Mouse (Mus musculus) forebrain, embryonic 13.5 days (tissue): ENCODE results near the gene Twf2. TPM values are rescaled to one million over a fixed set of nuclear protein-coding genes. Genes with fewer than 3 reads are reported as not detected.

Experiments used
- ATAC-seq: fragments of 200-750 bp; cut with Nextera tagmentation; 2 replicates; pipeline ENCODE4 v1.8.0; 2017
- H3K27ac ChIP-seq: fragments of 300-500 bp; sonication (generic); 2 replicates; pipeline ENCODE4 v1.5.1; 2015; ENCODE audit warnings: inconsistent platforms, mild to moderate bottlenecking, moderate library complexity
- H3K27me3 ChIP-seq: fragments of 300-500 bp; sonication (generic); 2 replicates; pipeline ENCODE4 v1.6.1; 2015; ENCODE audit warnings: mild to moderate bottlenecking, inconsistent platforms
- H3K36me3 ChIP-seq: fragments of 300-500 bp; sonication (generic); 2 replicates; pipeline ENCODE4 v1.6.1; 2015; ENCODE audit warnings: mild to moderate bottlenecking, inconsistent platforms; ENCODE audit not compliant: poor library complexity, severe bottlenecking
- H3K4me1 ChIP-seq: fragments of 300-500 bp; sonication (generic); 2 replicates; pipeline ENCODE4 v1.6.1; 2015; ENCODE audit warnings: inconsistent platforms
- H3K4me2 ChIP-seq: fragments of 300-500 bp; sonication (generic); 2 replicates; pipeline ENCODE4 v1.6.1; 2015; ENCODE audit warnings: inconsistent platforms, mild to moderate bottlenecking, moderate library complexity
- H3K4me3 ChIP-seq: fragments of 300-500 bp; sonication (generic); 2 replicates; pipeline ENCODE4 v1.5.1; 2015; ENCODE audit warnings: mild to moderate bottlenecking, inconsistent platforms
- H3K9ac ChIP-seq: fragments of 300-500 bp; sonication (generic); 2 replicates; pipeline ENCODE4 v1.6.1; 2015; ENCODE audit warnings: mild to moderate bottlenecking, inconsistent platforms
- H3K9me3 ChIP-seq: fragments of 300-500 bp; sonication (generic); replicated peaks from 2 replicates; pipeline ENCODE4 v1.6.1; 2016; ENCODE audit warnings: inconsistent platforms
- WGBS: fragments of 180-500 bp; shearing (Covaris S2); methylation state at CpG from one replicate; pipeline ENCODE4 v1.1.7; 2015; 5-methylcytosine and 5-hydroxymethylcytosine counted together
- polyA plus RNA-seq: library from polyadenylated mRNA; unstranded; fragments of >200 nt; fragmentation: Nextera tagmentation; extraction: Ambion mirVana; gene quantifications from 2 replicates; pipeline ENCODE4 v1.2.1, GENCODE M21; 2015

The Twf2 gene
- polyA plus RNA-seq, 1 experiment from 2014 or later: 48.0 TPM

- H3K36me3 ChIP-seq: peaks cover 99% of the 10 kb centered on the region
- no peaks in the 10 kb centered on the region for H3K27me3 ChIP-seq
- no peaks in the 10 kb centered on the region for H3K4me1 ChIP-seq
- H3K9ac ChIP-seq: no peak overlapping the region
- H3K9me3 ChIP-seq: no peaks in the 10 kb centered on the region
- no peak for ATAC-seq
- no peak overlapping the region for H3K4me2 ChIP-seq
- H3K4me3 ChIP-seq: no peak overlapping the region
- 94% methylated on average over 5 of the region's 5 CpGs for WGBS
- H3K27ac ChIP-seq: no peak overlapping the region
Measured at GRCm38 (mm10) chr9:106183996-106184395, 18.9 kb upstream of the Twf2 start.

GRCm38 (mm10) chr9:106191355-106191754 lies 11.6 kb upstream of the Twf2 start:
- H3K9ac ChIP-seq: no peak overlapping the region
- H3K4me1 ChIP-seq: peaks cover 7% of the 10 kb centered on the region; the same call in 1 of the 2 replicates
- no peak for ATAC-seq
- H3K9me3 ChIP-seq: no peaks in the 10 kb centered on the region
- H3K4me3 ChIP-seq: no peak overlapping the region
- peaks cover 83% of the 10 kb centered on the region for H3K36me3 ChIP-seq
- H3K27me3 ChIP-seq: no peaks in the 10 kb centered on the region
- WGBS: 89% methylated on average over 1 of the region's 1 CpGs
- H3K27ac ChIP-seq: no peak overlapping the region
- no peak overlapping the region for H3K4me2 ChIP-seq

GRCm38 (mm10) chr9:106192024-106192423 lies 10.9 kb upstream of the Twf2 start:
- no peak overlapping the region for H3K4me2 ChIP-seq
- no peaks in the 10 kb centered on the region for H3K27me3 ChIP-seq
- H3K9ac ChIP-seq: no peak overlapping the region
- peaks cover 76% of the 10 kb centered on the region for H3K36me3 ChIP-seq
- ATAC-seq: no peak
- H3K4me3 ChIP-seq: no peak overlapping the region
- 93% methylated on average over 8 of the region's 8 CpGs for WGBS
- peaks cover 7% of the 10 kb centered on the region; the same call in 1 of the 2 replicates for H3K4me1 ChIP-seq
- H3K9me3 ChIP-seq: no peaks in the 10 kb centered on the region
- H3K27ac ChIP-seq: no peak overlapping the region

- Histone ChIP-seq H3K9me3 (no peaks in the 10 kb centered on the region), H3K4me3 (no peak overlapping the region), H3K9ac (no peak overlapping the region), H3K4me1 (peaks cover 11% of the 10 kb centered on the region; the same call in 1 of the 2 replicates), H3K27ac (no peak overlapping the region), H3K36me3 (peaks cover 66% of the 10 kb centered on the region), H3K27me3 (no peaks in the 10 kb centered on the region), H3K4me2 (no peak overlapping the region)
- 89% methylated on average over 1 of the region's 1 CpGs for WGBS
- no peak for ATAC-seq
Measured at GRCm38 (mm10) chr9:106192998-106193397, 9.9 kb upstream of the Twf2 start.

GRCm38 (mm10) chr9:106193930-106194807 lies 8.7 kb upstream of the Twf2 start:
- no peak for ATAC-seq
- Histone ChIP-seq H3K9ac (no peak overlapping the region), H3K4me3 (no peak overlapping the region), H3K36me3 (peaks cover 55% of the 10 kb centered on the region), H3K27ac (no peak overlapping the region), H3K4me2 (no peak overlapping the region), H3K4me1 (peaks cover 22% of the 10 kb centered on the region), H3K27me3 (no peaks in the 10 kb centered on the region), H3K9me3 (no peaks in the 10 kb centered on the region)
- 93% methylated on average over 8 of the region's 8 CpGs for WGBS

- Histone ChIP-seq H3K27me3 (0 out of 2 replicates have a peak, but pooled peaks cover 12% of the 10 kb centered on the region), H3K4me3 (no peak overlapping the region), H3K4me1 (peaks cover 27% of the 10 kb centered on the region), H3K27ac (0 out of 2 replicates have a peak overlapping the region, but pooled peaks have one; percentile 0), H3K9me3 (no peaks in the 10 kb centered on the region), H3K36me3 (peaks cover 39% of the 10 kb centered on the region), H3K4me2 (no peak overlapping the region), H3K9ac (no peak overlapping the region)
- WGBS: 80% methylated on average over 8 of the region's 8 CpGs
- ATAC-seq: no peak
Measured at GRCm38 (mm10) chr9:106195693-106196092, 7.2 kb upstream of the Twf2 start.

GRCm38 (mm10) chr9:106197081-106197713 lies 5.7 kb upstream of the Twf2 start:
- Histone ChIP-seq H3K4me3 (no peak overlapping the region), H3K27ac (no peak overlapping the region), H3K4me2 (no peak overlapping the region), H3K27me3 (0 out of 2 replicates have a peak, but pooled peaks cover 12% of the 10 kb centered on the region), H3K9me3 (no peaks in the 10 kb centered on the region), H3K36me3 (peaks cover 25% of the 10 kb centered on the region), H3K4me1 (peaks cover 29% of the 10 kb centered on the region), H3K9ac (no peak overlapping the region)
- ATAC-seq: no peak
- 89% methylated on average over 3 of the region's 3 CpGs for WGBS

- Histone ChIP-seq H3K4me1 (peaks cover 31% of the 10 kb centered on the region), H3K36me3 (peaks cover 20% of the 10 kb centered on the region), H3K4me2 (no peak overlapping the region), H3K27ac (no peak overlapping the region), H3K9ac (no peak overlapping the region), H3K27me3 (0 out of 2 replicates have a peak, but pooled peaks cover 12% of the 10 kb centered on the region), H3K9me3 (no peaks in the 10 kb centered on the region), H3K4me3 (no peak overlapping the region)
- 94% methylated on average over 9 of the region's 9 CpGs for WGBS
- ATAC-seq: no peak
Measured at GRCm38 (mm10) chr9:106197732-106198131, 5.2 kb upstream of the Twf2 start.

- no peaks in the 10 kb centered on the region for H3K9me3 ChIP-seq
- no peak overlapping the region; the same call in 1 of the 2 replicates for H3K27ac ChIP-seq
- peak overlapping the region; percentile 69 for H3K4me2 ChIP-seq
- peaks cover 40% of the 10 kb centered on the region for H3K4me1 ChIP-seq
- 0 out of 2 replicates have a peak, but pooled peaks cover 12% of the 10 kb centered on the region for H3K27me3 ChIP-seq
- WGBS: 1% methylated on average over 43 of the region's 51 CpGs
- H3K36me3 ChIP-seq: peaks cover 9% of the 10 kb centered on the region; the same call in 1 of the 2 replicates
- peak overlapping the region; percentile 55 for H3K4me3 ChIP-seq
- ATAC-seq: peak; percentile 39
- H3K9ac ChIP-seq: peak overlapping the region; percentile 77
Measured at GRCm38 (mm10) chr9:106198962-106199458, 3.9 kb upstream of the Twf2 start.

- Histone ChIP-seq H3K27ac (no peak within 1 kb of the TSS; the same call in 1 of the 2 replicates), H3K9me3 (no peaks in the 10 kb centered on the region), H3K36me3 (peaks cover 8% of the 10 kb centered on the region; the same call in 1 of the 2 replicates), H3K9ac (peak within 1 kb of the TSS; percentile 77), H3K4me2 (peak within 1 kb of the TSS; percentile 69), H3K4me1 (peaks cover 47% of the 10 kb centered on the region), H3K27me3 (0 out of 2 replicates have a peak, but pooled peaks cover 12% of the 10 kb centered on the region), H3K4me3 (peak within 1 kb of the TSS; percentile 55)
- no peak for ATAC-seq
- 45% methylated on average over 18 of the region's 18 CpGs for WGBS
Measured at GRCm38 (mm10) chr9:106199535-106200272, 3.2 kb upstream of the Twf2 start, which contains the start of gene Ppm1m. Gene Ppm1m (minus strand): TSS chr9:106199746.

GRCm38 (mm10) chr9:106201895-106202294 lies 1.0 kb upstream of the Twf2 start:
- H3K9me3 ChIP-seq: no peaks in the 10 kb centered on the region
- no peak overlapping the region for H3K9ac ChIP-seq
- peaks cover 42% of the 10 kb centered on the region for H3K4me1 ChIP-seq
- ATAC-seq: no peak
- 0 out of 2 replicates have a peak, but pooled peaks cover 12% of the 10 kb centered on the region for H3K27me3 ChIP-seq
- H3K4me2 ChIP-seq: peak overlapping the region; percentile 79
- H3K36me3 ChIP-seq: no peaks in the 10 kb centered on the region
- no peak overlapping the region for H3K27ac ChIP-seq
- peak overlapping the region; percentile 64; the same call in 1 of the 2 replicates for H3K4me3 ChIP-seq
- WGBS: 83% methylated on average over 3 of the region's 3 CpGs
